Mouse (Mus musculus): ENCODE data around the gene Wdr70.

DNA sequence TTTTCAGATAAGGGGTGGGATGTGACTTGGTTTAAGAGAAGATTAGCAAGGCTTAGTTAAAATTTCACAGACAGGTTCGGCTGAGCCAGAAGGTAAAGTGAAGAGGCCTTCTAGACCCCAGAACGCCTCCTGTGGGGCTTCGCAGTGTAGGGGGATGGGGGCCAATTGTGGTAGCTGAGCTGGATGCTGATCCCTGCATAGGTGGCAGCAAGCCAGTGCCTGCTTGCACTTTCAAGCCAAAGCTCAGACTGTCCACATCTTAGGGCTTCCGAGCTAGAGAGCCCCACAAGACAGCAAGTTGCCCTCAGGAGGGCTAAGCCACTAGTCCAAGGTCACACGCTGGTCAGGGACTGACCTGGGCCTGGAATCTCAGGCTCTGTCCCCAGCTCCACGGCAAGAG is 275.1 kb downstream of the Wdr70 start:
- no peak for TF ChIP-seq GATA1 (IDR thresholded peaks at IDR 0.05; ENCODE audit: low read length)
- TF ChIP-seq TAL1 (IDR thresholded peaks at IDR 0.05; ENCODE audit: low read length), result no peak

All from erythroblast, embryonic 14.5 days (primary cell).